Mouse (Mus musculus) CH12.LX (cell line): ENCODE results near the gene Krt10. TPM values are rescaled to one million over a fixed set of nuclear protein-coding genes. Genes with fewer than 3 reads are reported as not detected.
A peak's percentile ranks its signal among the peaks of the same experiment; 100 is the strongest.

Source experiments
- DNase-seq: peaks from one replicate; pipeline ENCODE4 v3.0.0-alpha.2; 2013; ENCODE audit errors: extremely low read depth
- H3K27ac ChIP-seq: 2 replicates; pipeline ENCODE4 v1.5.1; 2012; ENCODE audit warnings: low read depth, mild to moderate bottlenecking, control low read depth, moderate library complexity; ENCODE audit not compliant: insufficient read depth
- H3K27me3 ChIP-seq: replicated peaks from 2 replicates; pipeline ENCODE3; 2012; ENCODE audit warnings: inconsistent platforms
- H3K36me3 ChIP-seq, 2 experiments: replicated peaks in 1 of 2; 2 replicates each; pipeline versions ENCODE3 to v1.6.1; 2012; ENCODE audit warnings: inconsistent platforms in 1 of 2, low read length in 1 of 2, mild to moderate bottlenecking in 1 of 2, mixed read lengths in 1 of 2, moderate library complexity in 1 of 2; ENCODE audit not compliant: control insufficient read depth in 1 of 2, insufficient read depth in 1 of 2
- H3K4me1 ChIP-seq, 2 experiments: 2 replicates each; pipeline ENCODE4 v1.6.1; 2012; ENCODE audit warnings: inconsistent platforms in 1 of 2, moderate library complexity in 1 of 2; ENCODE audit not compliant: insufficient read depth in 2 of 2, control insufficient read depth in 1 of 2
- H3K4me2 ChIP-seq: 2 replicates; pipeline ENCODE4 v1.6.1; 2012; ENCODE audit warnings: low read depth, mild to moderate bottlenecking, control low read depth; ENCODE audit not compliant: poor library complexity, insufficient read depth, severe bottlenecking
- H3K4me3 ChIP-seq, 3 experiments: fragments of 150-350 bp in 1 of 3; sonication (generic) in 1 of 3; replicated peaks in 1 of 3; 2 replicates each; pipeline versions ENCODE3 to v1.5.1; 2011 to 2012; ENCODE audit warnings: low read depth in 2 of 3, low read length in 2 of 3, mild to moderate bottlenecking in 2 of 3, moderate library complexity in 2 of 3, control low read depth in 1 of 3, improper control_type of control experiment in 1 of 3, inconsistent platforms in 1 of 3, mixed read lengths in 1 of 3; ENCODE audit not compliant: poor library complexity in 1 of 3
- H3K79me2 ChIP-seq: replicated peaks from 2 replicates; pipeline ENCODE4 v1.6.1; 2012; ENCODE audit warnings: mild to moderate bottlenecking, moderate library complexity; ENCODE audit not compliant: control insufficient read depth, poor library complexity, insufficient read depth, severe bottlenecking; ENCODE audit errors: extremely low read depth
- H3K9ac ChIP-seq: 2 replicates; pipeline ENCODE4 v1.6.1; 2012; ENCODE audit warnings: low read depth, mild to moderate bottlenecking, control low read depth, moderate library complexity; ENCODE audit not compliant: insufficient read depth
- H3K9me3 ChIP-seq: replicated peaks from 2 replicates; pipeline ENCODE3; 2012; ENCODE audit warnings: low read length, inconsistent platforms, mixed read lengths
- CHD2 ChIP-seq: IDR thresholded peaks from 2 replicates; pipeline ENCODE4 v1.6.1; 2011; ENCODE audit warnings: low read length, improper control_type of control experiment
- CTCF ChIP-seq, 2 experiments: IDR thresholded peaks in 1 of 2; conservative IDR thresholded peaks in 1 of 2; 2 replicates each; pipeline ENCODE4 v1.5.1; 2011 to 2012; ENCODE audit warnings: low read depth in 2 of 2, low read length in 2 of 2, improper control_type of control experiment in 1 of 2, inconsistent platforms in 1 of 2, mild to moderate bottlenecking in 1 of 2, moderate library complexity in 1 of 2
- E2F4 ChIP-seq: IDR thresholded peaks from 2 replicates; pipeline ENCODE4 v1.6.1; 2011; ENCODE audit warnings: low read depth, low read length, improper control_type of control experiment; ENCODE audit not compliant: insufficient replicate concordance
- ELF1 ChIP-seq: IDR thresholded peaks from 2 replicates; pipeline ENCODE4 v1.6.1; 2014; ENCODE audit warnings: low read depth, mild to moderate bottlenecking, inconsistent platforms, low read length, improper control_type of control experiment
- ETS1 ChIP-seq: conservative IDR thresholded peaks from 2 replicates; pipeline ENCODE4 v1.6.1; 2012; ENCODE audit warnings: low read depth, mild to moderate bottlenecking, inconsistent platforms, low read length, improper control_type of control experiment, moderate library complexity
- GABPA ChIP-seq: IDR thresholded peaks from 2 replicates; pipeline ENCODE4 v1.6.1; 2012; ENCODE audit warnings: low read depth, low read length, improper control_type of control experiment, inconsistent platforms; ENCODE audit not compliant: insufficient replicate concordance
- IRF4 ChIP-seq: IDR thresholded peaks from 2 replicates; pipeline ENCODE4 v1.6.1; 2014; ENCODE audit warnings: low read depth, mild to moderate bottlenecking, inconsistent platforms, low read length, improper control_type of control experiment
- JUN ChIP-seq: IDR thresholded peaks from 2 replicates; pipeline ENCODE4 v1.6.1; 2011; ENCODE audit warnings: low read depth, mild to moderate bottlenecking, low read length, improper control_type of control experiment, moderate library complexity; ENCODE audit not compliant: insufficient read depth
- KAT2A ChIP-seq: IDR thresholded peaks from 2 replicates; pipeline ENCODE4 v1.6.1; 2012; ENCODE audit warnings: low read length, improper control_type of control experiment, inconsistent platforms; ENCODE audit not compliant: insufficient replicate concordance
- MAFK ChIP-seq: IDR thresholded peaks from 2 replicates; pipeline ENCODE4 v1.6.1; 2011; ENCODE audit warnings: low read length, improper control_type of control experiment; ENCODE audit not compliant: insufficient replicate concordance
- MAX ChIP-seq: IDR thresholded peaks from 2 replicates; pipeline ENCODE4 v1.6.1; 2011; ENCODE audit warnings: low read length, improper control_type of control experiment
- MEF2A ChIP-seq: IDR thresholded peaks from 2 replicates; pipeline ENCODE4 v1.6.1; 2014; ENCODE audit warnings: low read depth, mild to moderate bottlenecking, inconsistent platforms, low read length, improper control_type of control experiment, borderline replicate concordance
- NELFE ChIP-seq: IDR thresholded peaks from 2 replicates; pipeline ENCODE4 v1.6.1; 2011; ENCODE audit warnings: low read depth, low read length, improper control_type of control experiment
- NRF1 ChIP-seq: IDR thresholded peaks from 2 replicates; pipeline ENCODE4 v1.6.1; 2014; ENCODE audit warnings: low read depth, mild to moderate bottlenecking, inconsistent platforms, low read length, improper control_type of control experiment, moderate library complexity
- POLR2A ChIP-seq: IDR thresholded peaks from 2 replicates; pipeline ENCODE4 v1.6.1; 2011; ENCODE audit warnings: low read depth, mild to moderate bottlenecking, improper control_type of control experiment, low read length
- POLR2AphosphoS2 ChIP-seq: IDR thresholded peaks from 2 replicates; pipeline ENCODE4 v1.6.1; 2011; ENCODE audit warnings: low read depth, low read length, improper control_type of control experiment
- SIN3A ChIP-seq: IDR thresholded peaks from 2 replicates; pipeline ENCODE4 v1.6.1; 2012; ENCODE audit warnings: low read length, improper control_type of control experiment, inconsistent platforms
- TCF12 ChIP-seq: IDR thresholded peaks from 2 replicates; pipeline ENCODE4 v1.6.1; 2014; ENCODE audit warnings: low read depth, mild to moderate bottlenecking, inconsistent platforms, low read length, improper control_type of control experiment
- USF1 ChIP-seq: IDR thresholded peaks from 2 replicates; pipeline ENCODE4 v1.6.1; 2014; ENCODE audit warnings: low read depth, mild to moderate bottlenecking, inconsistent platforms, low read length, improper control_type of control experiment
- ZC3H11A ChIP-seq: IDR thresholded peaks from 2 replicates; pipeline ENCODE4 v1.6.1; 2012; ENCODE audit warnings: low read depth, mild to moderate bottlenecking, inconsistent platforms, low read length, improper control_type of control experiment
- ZNF384 ChIP-seq: IDR thresholded peaks from 2 replicates; pipeline ENCODE4 v1.6.1; 2012; ENCODE audit warnings: low read depth, low read length, improper control_type of control experiment, inconsistent platforms
- dilution Hi-C: fragments of 300-500 bp; cut with MboI; formaldehyde crosslinking; loops from 2 replicates; pipeline ENCODE4 v1.14.3; 2020; ENCODE audit warnings: low sequenced_read_pairs; ENCODE audit not compliant: extremely low pct_unique_long_range_greater_than_20kb, extremely low pct_ligation_motif_present
- in situ Hi-C: fragments of 300-500 bp; cut with MboI; formaldehyde crosslinking; loops from 3 replicates; pipeline ENCODE4 v1.14.3; 2019; ENCODE audit warnings: low sequenced_read_pairs, low pct_ligation_motif_present, low pct_unique_long_range_greater_than_20kb, mixed read lengths
- polyA plus RNA-seq: library from polyadenylated mRNA; unstranded; fragments of >175 nt; gene quantifications from 2 replicates; pipeline ENCODE4 v1.2.1, GENCODE M21; 2012; ENCODE audit warnings: low read depth; ENCODE audit not compliant: insufficient read length
- total RNA-seq, 2 experiments: library from RNA; depleted of rRNA; stranded (reverse); fragments of 300-350 nt in 1 of 2; fragments of >200 nt in 1 of 2; gene quantifications; 2 replicates each; pipeline ENCODE4 v1.2.3; 2012 to 2014

The Krt10 gene
- total and polyA plus RNA-seq, 3 experiments, result 3.0 to 12.2 (median 9.0) TPM

DNA sequence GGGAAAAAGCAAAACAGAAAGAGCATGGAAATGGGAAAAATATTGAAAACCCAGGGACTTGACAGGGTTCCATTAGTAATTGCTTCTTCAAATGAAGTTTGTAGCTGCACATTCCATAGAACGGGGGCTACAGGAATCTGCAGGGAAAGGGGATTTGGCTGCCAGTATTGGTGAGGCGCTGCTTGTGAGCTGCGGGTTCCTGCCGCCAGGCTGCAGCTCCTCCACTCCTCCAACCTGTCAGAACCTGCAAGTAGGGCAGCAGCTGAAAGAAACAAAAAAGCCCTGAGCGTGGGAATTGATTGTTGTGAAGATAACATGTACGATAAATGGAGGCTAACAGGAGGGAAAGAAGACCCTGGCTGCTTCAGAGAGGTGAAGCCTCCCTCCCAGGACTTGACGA is 1.7 kb upstream of the Krt10 start:
- Histone ChIP-seq H3K9me3 (no peaks in the 10 kb centered on the region), H3K4me1 (peaks cover 0 to 10% of the 10 kb centered on the region in 2 experiments; a peak in 2 of 4 replicates), H3K4me3 (no peak overlapping the region), H3K27ac (no peak overlapping the region), H3K4me2 (no peak overlapping the region), H3K36me3 (peaks cover 6 to 32% of the 10 kb centered on the region in 2 experiments), H3K79me2 (no peaks in the 10 kb centered on the region), H3K27me3 (peaks cover 3% of the 10 kb centered on the region), H3K9ac (no peak overlapping the region)
- DNase-seq, result no peak
- in situ Hi-C loops, result loop anchor here (25.0 kb wide), 1 partner anchor 896 kb away; no protein-coding TSS in a partner anchor
- dilution Hi-C loops, result no loop called here
- TF ChIP-seq CTCF (conservative IDR thresholded peaks at IDR 0.05 in 1 of 2, IDR thresholded peaks at IDR 0.05 in 1 of 2; ENCODE audit: low read depth in 2 of 2, low read length in 2 of 2), result no peak
- TF ChIP-seq IRF4, result no peak
- TF ChIP-seq NRF1, result no peak
- TF ChIP-seq MEF2A, result no peak
- no peak for TF ChIP-seq POLR2A
- TF ChIP-seq CHD2, result no peak
- no peak for TF ChIP-seq USF1
- TF ChIP-seq MAX, result no peak
- no peak for TF ChIP-seq ELF1

DNA sequence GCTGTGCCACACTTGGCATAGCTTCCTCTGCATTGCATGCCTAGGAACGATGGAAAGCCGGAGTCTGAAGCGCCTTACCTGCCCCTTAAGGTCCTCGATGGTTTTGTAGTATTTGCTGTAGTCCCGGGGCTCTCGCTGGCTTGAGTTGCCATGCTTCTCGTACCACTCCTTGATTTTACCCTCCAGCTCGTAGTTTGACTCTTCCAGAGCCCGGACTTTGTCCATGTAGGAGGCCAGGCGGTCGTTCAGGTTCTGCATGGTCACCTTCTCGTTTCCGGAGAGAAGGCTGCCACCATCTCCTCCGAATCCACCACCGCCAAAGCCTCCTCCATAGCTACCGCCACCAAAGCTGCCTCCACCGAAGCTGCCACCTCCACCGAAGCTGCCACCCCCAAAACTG is 503 bp downstream of the Krt10 start:
- DNase-seq, result no peak
- Histone ChIP-seq H3K4me1 (peaks cover 5 to 20% of the 10 kb centered on the region in 2 experiments), H3K27me3 (no peaks in the 10 kb centered on the region), H3K4me3 (no peak overlapping the region), H3K27ac (no peak overlapping the region), H3K36me3 (peaks cover 6 to 34% of the 10 kb centered on the region in 2 experiments), H3K79me2 (no peaks in the 10 kb centered on the region), H3K4me2 (no peak overlapping the region), H3K9ac (no peak overlapping the region), H3K9me3 (no peaks in the 10 kb centered on the region)
- in situ Hi-C loops (loop anchor here (25.0 kb wide), 1 partner anchor 899 kb away; no protein-coding TSS in a partner anchor), dilution Hi-C loops (no loop called here)
- 0 out of 2 replicates have a peak, but pooled peaks have one; percentile 39 for TF ChIP-seq POLR2AphosphoS2
- no peak for TF ChIP-seq ETS1
- TF ChIP-seq, all 38 proteins: peak for 1

DNA sequence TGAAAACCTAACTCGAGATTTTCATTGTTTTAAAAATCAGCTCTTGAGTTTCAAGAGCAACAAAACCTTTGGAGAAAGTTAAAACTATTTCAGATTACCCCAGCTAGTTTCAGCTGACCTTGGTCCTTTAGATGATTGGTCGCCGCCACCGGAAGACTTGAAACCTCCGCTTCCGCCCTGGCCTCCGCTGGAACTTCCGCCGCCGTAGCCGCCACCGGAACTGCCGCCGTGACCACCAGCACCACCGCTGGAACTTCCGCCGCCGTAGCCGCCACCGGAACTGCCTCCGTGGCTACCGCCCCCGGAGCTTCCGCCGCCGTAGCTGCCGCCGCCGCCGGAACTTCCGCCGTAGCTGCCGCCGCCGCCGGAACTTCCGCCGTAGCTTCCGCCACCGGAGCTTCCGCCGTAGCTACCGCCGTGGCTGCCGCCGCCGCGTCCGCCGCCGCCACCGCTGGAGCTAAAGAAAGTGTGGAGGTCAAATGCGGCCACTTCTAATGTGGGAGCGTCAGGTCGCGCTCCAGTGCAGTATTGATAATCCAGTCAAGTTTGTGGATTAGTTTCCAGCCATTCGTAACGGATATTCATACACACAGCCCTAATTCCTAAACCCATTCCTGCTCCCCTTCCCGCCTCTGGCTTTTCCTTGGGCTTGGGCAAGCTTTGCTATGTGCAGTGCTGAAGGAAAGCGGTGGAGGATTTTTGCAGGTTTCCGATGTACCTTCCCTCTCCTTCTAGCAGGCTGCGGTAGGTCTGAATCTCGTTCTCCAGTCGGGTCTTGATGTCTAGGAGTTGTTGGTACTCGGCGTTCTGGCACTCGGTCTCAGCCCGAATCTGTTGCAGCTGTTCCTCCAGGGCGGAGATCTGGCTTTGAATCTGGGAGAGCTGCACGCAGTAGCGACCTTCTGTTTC is 3.1 kb downstream of the Krt10 start:
- peak overlapping the region; percentile 94 for H3K9ac ChIP-seq
- in situ Hi-C loops, result loop anchor here (25.0 kb wide), 1 partner anchor 901 kb away; no protein-coding TSS in a partner anchor
- H3K9me3 ChIP-seq, result no peaks in the 10 kb centered on the region
- H3K36me3 ChIP-seq, result peaks cover 2 to 25% of the 10 kb centered on the region in 2 experiments
- DNase-seq, result peak; percentile 90
- H3K4me3 ChIP-seq, result peak overlapping the region; percentile 65 to 92 (median 81)
- H3K27ac ChIP-seq, result peak overlapping the region; percentile 93
- H3K4me1 ChIP-seq, result peaks cover 5 to 20% of the 10 kb centered on the region in 2 experiments
- dilution Hi-C loops, result no loop called here
- H3K79me2 ChIP-seq, result no peaks in the 10 kb centered on the region
- peak overlapping the region; percentile 56 for H3K4me2 ChIP-seq
- no peaks in the 10 kb centered on the region for H3K27me3 ChIP-seq
- peak; percentile 88 for TF ChIP-seq NELFE
- peak; percentile 74; the same call in 1 of the 2 replicates for TF ChIP-seq TCF12
- TF ChIP-seq MAX, result no peak
- TF ChIP-seq MAFK, result no peak
- no peak for TF ChIP-seq ZNF384
- TF ChIP-seq POLR2A, result peak; percentile 95
- peak; percentile 52; the same call in 1 of the 2 replicates for TF ChIP-seq IRF4
- TF ChIP-seq CHD2, result no peak
- TF ChIP-seq ETS1, result no peak; the same call in 1 of the 2 replicates
- peak; percentile 84; the same call in 1 of the 2 replicates for TF ChIP-seq SIN3A
- TF ChIP-seq ELF1, result peak; percentile 97
- TF ChIP-seq E2F4, result 0 out of 2 replicates have a peak, but pooled peaks have one; percentile 21
- TF ChIP-seq GABPA, result no peak; the same call in 1 of the 2 replicates
- peak; percentile 86; the same call in 1 of the 2 replicates for TF ChIP-seq KAT2A
- TF ChIP-seq JUN, result no peak
- TF ChIP-seq ZC3H11A, result no peak
